Mouse (Mus musculus) layer of hippocampus, postnatal 14 days (tissue): ENCODE data around the gene Mmp9. TPM values are rescaled to one million over a fixed set of nuclear protein-coding genes. Genes with fewer than 3 reads are reported as not detected.

ENCODE experiments used
- DNase-seq, 2 experiments: peaks; one replicate each; pipeline ENCODE4 v3.0.0; 2021 to 2022; ENCODE audit warnings: low spot score in 2 of 2, mixed read lengths in 1 of 2
- total RNA-seq, 2 experiments: library from RNA; stranded (reverse); gene quantifications; 2 replicates each; pipeline ENCODE4 v1.2.3; 2021

Gene Mmp9
- total RNA-seq, 2 experiments from 2014 or later = 1.8 to 2.1 TPM

DNA sequence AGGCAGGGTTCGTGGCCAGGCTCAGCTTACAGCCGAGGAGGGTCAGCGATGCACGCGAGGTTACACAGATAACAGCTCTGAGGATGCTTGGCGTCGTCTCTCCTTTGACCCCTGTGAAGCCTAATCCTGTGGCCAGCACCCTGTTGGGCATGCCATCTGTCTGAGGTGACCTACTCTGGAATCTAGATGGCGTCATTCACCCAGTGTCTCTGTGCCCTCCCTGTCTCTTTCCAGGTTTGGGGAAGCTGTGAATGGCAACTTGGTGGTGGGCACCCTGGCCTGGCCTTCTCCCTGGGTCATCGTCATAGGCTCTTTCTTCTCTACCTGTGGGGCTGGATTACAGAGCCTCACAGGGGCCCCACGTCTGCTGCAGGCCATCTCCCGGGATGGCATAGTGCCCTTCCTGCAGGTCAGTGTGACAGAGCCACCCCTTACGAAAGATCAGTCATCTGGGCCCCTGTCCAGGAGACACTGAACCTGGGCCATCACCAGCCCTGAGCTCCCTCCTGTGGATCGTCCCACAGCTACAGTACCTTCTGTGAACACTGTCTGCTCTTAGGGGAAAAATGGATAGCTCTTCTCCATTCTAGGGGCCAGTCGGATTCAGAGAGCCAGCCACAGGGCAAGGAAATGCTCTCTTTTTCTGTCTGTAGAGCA lies 45.9 kb downstream of the Mmp9 start:
- no peak for DNase-seq

DNA sequence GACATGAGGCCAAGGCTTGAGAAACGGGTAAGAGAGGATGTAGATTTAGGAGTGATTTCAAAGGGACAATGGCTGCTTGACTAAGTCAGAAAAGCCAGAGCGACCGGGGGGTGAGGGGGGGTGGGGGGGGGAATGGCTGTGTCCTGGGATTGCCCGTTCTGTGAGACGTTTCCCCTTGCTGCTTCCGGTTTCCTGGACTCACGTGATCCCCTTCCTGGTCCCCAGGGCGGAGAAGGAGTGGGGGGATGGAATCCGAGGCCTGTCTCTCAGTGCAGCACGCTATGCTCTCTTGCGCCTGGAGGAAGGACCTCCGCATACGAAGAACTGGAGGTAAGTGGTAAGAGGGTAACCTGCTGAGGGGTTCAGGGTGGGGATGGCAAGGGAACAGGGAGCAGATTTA lies 48.2 kb downstream of the Mmp9 start:
- no peak for DNase-seq

DNA sequence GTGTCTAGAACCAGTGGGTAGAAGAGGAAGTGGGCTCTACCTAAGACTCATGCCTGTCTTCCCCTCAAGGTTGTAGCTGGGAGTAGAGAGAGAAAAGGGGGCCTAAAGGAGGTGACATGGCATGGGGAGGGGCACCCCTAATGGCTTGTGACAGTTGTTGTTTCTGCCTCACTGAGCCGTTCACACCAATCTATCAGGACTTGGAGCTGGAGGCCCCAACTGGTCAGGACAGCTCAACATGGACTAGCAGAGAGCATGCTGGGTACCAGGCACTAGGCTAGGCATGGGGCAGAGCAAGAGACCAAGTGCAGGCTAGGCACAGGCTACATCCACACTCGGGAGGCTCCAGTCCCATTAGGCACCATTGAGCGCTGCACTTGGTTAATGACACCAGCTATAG lies 50.5 kb downstream of the Mmp9 start:
- no peak for DNase-seq

DNA sequence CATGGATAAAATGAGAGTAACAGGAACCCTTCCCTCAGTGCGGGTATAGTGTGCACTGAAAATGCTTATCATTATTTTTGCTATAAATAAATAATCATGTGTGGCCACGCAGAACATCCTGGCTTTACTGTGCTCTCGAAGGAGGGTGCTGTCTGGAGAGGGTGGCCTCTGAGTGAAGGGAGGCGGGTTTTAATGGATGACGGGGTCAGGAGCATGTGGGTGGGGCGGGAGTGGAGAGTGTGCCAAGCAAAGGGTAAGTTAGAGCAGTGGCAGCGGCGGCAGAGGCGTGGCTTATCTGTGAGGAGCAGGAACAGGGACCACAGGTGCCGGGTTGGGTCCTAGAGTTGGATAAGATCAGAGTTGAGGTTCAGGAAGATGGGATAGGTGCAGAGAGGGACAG lies 51.2 kb downstream of the Mmp9 start:
- no peak for DNase-seq

DNA sequence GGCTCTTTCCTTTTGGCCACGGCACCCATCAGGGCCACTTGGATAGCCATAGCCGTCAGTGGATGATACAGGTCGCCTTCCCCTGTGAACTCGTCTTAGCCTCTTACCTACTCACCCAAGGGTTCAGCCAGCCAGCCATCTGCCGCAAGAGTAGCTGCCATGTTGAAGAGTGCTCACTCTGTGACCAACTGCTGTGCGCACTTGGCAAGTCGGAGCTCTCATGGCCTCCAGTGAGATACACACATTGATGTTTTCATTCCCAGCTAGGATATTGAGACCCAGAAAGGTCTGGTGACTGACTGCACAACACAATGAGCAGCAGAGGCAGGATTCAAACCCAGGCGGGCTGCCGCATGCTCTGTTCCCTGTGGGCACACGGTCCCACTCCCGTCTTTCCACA lies 53.6 kb downstream of the Mmp9 start:
- DNase-seq = no peak

DNA sequence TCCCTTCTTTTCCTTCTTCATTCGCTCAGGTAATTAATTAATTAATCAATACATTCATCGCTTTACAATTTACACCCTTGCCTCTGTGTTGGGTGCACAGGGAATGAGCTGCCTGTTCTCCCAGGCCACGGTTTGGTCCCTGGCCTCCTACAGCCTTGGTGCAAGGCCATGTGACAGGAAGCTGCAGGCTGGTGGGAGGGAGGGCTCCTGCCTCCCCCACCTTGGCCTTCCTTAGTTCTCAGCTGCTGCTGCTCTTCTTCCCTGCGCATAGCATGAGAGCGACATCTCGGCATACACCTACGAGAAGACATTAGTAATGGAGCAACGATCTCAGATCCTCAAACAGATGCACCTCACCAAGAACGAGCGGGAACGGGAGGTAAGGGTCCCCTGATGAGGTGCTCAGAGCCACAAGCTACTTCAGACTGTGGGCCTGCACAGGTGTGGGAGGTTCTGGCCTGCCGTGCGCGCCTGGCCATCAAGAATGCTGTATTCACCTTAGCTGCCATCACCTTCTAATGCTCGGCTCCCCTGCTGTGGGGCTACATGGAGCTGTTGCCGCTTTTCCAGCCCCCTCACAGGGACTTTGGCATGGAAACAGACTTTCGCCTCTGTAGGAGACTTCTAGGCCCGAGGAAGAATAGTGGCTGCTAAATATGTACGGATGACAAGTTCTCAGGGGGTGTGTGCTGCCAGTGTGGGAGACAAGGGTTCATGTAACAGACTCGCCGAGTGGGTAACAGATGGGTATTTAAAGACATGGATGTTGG lies 54.3 kb downstream of the Mmp9 start:
- DNase-seq = no peak

DNA sequence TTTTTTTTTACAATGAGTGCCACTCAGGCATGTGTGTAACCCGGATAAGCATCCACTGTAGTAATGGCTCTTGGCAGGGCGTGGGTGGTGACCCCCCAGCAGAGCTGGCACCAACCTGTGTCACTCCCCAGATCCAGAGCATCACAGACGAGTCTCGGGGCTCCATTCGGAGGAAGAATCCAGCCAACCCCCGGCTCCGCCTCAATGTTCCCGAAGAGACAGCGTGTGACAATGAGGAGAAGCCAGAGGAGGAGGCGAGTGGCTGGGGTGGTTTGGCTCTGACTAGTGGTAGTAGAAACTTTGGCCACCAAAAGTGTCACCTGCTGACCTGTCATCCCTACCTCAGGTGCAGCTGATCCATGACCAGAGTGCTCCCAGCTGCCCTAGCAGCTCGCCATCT lies 55.4 kb downstream of the Mmp9 start:
- DNase-seq = no peak

DNA sequence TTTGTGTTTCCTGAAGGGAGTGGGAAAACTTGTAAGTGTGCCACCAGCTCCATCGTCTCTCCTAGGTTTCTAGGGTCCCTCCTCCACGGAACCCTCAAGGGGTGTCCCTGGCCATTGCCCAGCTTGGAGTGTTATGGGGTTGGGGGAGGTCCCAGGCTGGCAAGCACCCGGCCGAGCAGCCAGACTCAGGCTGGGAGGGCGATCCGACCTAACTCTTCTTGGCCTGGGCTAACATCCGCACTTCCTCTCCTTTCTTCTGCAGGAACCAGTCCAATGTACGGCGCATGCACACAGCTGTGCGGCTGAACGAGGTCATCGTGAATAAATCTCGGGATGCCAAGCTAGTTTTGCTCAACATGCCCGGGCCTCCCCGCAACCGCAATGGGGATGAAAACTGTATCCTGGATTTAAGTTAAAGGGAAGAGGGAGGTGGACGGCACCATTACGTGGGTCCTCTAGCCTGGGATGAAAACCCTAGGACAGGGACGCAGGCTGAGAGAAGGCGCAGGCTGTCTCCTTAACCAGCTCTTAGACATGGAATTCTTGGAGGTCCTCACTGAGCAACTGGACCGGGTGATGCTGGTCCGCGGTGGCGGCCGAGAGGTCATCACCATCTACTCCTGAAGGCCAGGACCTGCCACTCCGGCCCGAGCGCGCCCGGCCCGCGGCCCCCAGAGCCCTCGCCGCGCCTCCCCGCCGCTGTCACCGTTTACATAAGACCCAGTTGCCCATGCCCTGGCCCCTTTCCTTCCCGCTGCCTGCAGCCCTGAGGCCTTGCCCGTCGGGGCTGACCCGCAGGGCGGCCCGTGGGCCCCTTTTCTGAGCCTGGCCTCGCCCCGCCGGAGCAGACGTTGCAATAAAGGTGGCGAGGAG lies 56.5 kb downstream of the Mmp9 start:
- no peak for DNase-seq

DNA sequence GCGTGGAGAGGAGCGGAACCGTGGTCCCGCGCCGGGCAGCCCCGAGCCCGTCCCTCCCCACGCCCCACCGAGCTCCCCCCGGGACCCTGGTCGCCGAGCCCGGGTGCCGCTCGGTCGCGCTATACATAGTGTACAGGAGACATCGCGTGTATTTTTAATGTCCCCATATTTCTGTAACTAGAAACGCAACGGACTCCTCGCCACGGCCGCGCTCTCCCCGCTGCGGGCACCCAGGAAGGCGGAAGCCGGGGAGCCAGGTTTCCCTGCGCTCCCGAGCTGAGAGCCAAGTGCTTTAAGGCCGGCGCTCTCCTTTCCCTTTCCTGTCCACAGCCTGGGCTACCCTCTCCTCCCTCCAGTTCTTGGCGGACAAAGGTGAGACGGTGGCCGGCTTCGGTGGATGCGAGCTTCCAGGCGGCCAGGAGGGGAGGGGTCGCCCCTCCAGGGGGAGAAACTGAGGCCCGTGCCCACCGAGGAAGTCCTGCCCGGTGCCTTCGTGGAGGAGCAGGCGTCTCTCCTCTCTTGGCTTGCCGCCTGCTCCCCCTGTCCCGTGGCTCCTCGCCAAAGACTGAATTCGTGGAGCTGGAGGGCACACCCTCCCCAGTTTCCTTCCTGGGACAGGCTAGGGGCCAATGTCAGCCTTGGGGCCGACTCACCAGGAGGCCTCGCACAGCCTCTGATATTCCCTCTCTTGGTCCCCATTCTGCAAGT lies 57.3 kb downstream of the Mmp9 start:
- DNase-seq = no peak

DNA sequence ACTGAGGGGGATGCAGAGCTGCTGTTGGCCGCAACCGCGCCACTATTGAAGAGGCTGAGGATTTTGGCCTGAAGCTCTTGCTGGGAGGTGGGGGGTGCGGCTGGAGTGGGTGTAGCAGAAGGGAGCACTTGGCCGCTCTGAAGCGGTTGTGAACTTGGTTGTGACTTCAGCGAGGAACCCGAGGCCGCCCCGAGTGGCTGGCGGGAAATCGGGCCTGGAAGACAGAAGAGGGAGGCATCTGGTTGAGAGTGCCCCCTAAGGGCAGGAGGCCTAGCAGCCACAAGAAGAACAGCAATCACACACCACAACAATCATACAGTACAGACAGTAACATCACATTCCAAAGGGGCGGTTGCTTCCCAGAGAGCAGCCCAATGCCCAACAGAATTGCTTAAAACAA lies 61.4 kb downstream of the Mmp9 start:
- no peak for DNase-seq

DNA sequence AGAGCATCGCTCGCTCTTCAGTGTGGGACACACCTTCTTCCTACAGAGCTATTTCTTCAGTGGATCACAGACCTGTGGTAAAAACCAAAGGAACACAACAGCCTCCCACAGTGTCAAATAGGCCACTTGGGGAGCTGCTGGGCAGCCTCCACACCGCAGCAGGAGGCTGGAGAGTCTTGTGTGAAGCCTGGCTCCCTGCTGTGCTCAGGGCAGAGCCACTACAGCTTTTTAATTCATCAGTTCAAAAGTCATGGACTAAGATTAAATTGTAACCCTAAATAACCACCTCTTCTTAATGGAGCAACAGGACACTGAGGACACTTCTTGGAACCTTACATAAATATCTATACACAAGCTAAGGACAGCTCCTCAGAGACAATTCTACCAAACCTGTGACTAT lies 62.5 kb downstream of the Mmp9 start:
- DNase-seq = no peak

DNA sequence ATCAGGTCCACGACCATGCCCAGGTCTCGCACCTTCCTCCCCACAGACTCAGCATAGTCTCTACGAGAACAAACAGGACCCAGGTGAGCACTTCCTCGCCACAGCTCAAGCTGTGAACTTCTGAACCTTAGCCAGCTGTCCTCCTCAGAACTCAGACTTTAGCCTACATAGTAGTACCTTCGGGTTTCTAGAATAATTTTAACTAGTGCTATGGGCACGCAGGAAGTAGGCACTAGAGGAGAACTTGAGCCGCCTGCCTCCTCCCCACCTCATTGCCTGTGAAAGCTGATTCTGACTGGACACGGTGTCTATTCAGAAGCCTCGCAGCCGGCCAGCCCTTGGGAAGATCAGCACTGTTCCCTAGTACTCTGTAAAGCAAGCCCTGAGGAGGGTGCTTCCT lies 63.7 kb downstream of the Mmp9 start:
- DNase-seq = no peak

Other genes with a start within 250 kb of the Mmp9 start
- not detected for gene Spint4, start 242.3 kb upstream of the Mmp9 start, total RNA-seq
- gene Spint5, start 225.5 kb upstream of the Mmp9 start, total RNA-seq = not detected
- gene Wfdc3, start 194.8 kb upstream of the Mmp9 start, total RNA-seq = 1 to 10 TPM; 1.5 TPM
- 10 to 100 TPM; 34.1 to 37.2 TPM for gene Dnttip1, start 194.8 kb upstream of the Mmp9 start, total RNA-seq
- 1 to 10 TPM; 2.9 to 4.0 TPM for gene Ube2c, start 170.9 kb upstream of the Mmp9 start, total RNA-seq
- gene Tnnc2, start 160.8 kb upstream of the Mmp9 start, total RNA-seq = not detected
- 10 to 100 TPM; 33.3 to 39.8 TPM for gene Snx21, start 155.0 kb upstream of the Mmp9 start, total RNA-seq
- gene Acot8, start 135.9 kb upstream of the Mmp9 start, total RNA-seq = 10 to 100 TPM; 26.4 to 28.1 TPM
- gene Zswim3, start 135.7 kb upstream of the Mmp9 start, total RNA-seq = 1 to 10 TPM; 6.0 to 8.3 TPM
- gene Zswim1, start 118.1 kb upstream of the Mmp9 start, total RNA-seq = 10 to 100 TPM; 18.1 to 18.2 TPM
- under 1 TPM in 1 of 2 experiments, not detected in 1; 0.67 TPM for gene Spata25, start 112.2 kb upstream of the Mmp9 start, total RNA-seq
- gene Ctsa, start 107.9 kb upstream of the Mmp9 start, total RNA-seq = 10 to 100 TPM; 87.7 to 89.6 TPM
- 1 to 10 TPM; 3.9 to 4.1 TPM for gene Neurl2, start 107.3 kb upstream of the Mmp9 start, total RNA-seq
- 100 to 1,000 TPM in 1 of 2 experiments, 10 to 100 TPM in 1; 72.5 to 107 TPM for gene Pltp, start 83.1 kb upstream of the Mmp9 start, total RNA-seq
- gene Pcif1, start 61.5 kb upstream of the Mmp9 start, total RNA-seq = 10 to 100 TPM; 43.5 to 48.8 TPM
- gene Zfp335, start 29.0 kb upstream of the Mmp9 start, total RNA-seq = 10 to 100 TPM; 25.0 to 26.4 TPM
- 100 to 1,000 TPM; 288 to 332 TPM for gene Slc12a5, start 20.0 kb downstream of the Mmp9 start, total RNA-seq
- 10 to 100 TPM; 53.2 to 57.4 TPM for gene Ncoa5, start 94.1 kb downstream of the Mmp9 start, total RNA-seq
- 1 to 10 TPM in 1 of 2 experiments, under 1 TPM in 1; 0.67 to 3.0 TPM for gene Cd40, start 114.8 kb downstream of the Mmp9 start, total RNA-seq
- gene 1700025C18Rik, start 150.0 kb downstream of the Mmp9 start, total RNA-seq = not detected